ENCODE assay signal across 8 mouse cellular contexts in genomic region chr17:23550856-23551255, GRCm38 (mm10). TPM values are rescaled to one million over a fixed set of nuclear protein-coding genes. Genes with fewer than 3 reads are reported as not detected.
A peak's percentile ranks its signal among the peaks of the same experiment; 100 is the strongest.
DNase-seq lines count a peak whose midpoint lies in the region; ATAC-seq and TF ChIP-seq lines count a peak whose summit lies in the region.

No protein-coding gene starts in this region.

- no peaks in the 10 kb centered on the region for H3K9me3 ChIP-seq in lung, postnatal 0 days (ENCODE audit: low read length)
- no peaks in the 10 kb centered on the region for H3K9me3 ChIP-seq in forebrain, embryonic 12.5 days

- no peaks in the 10 kb centered on the region; the same call in 1 of the 2 replicates for H3K4me1 ChIP-seq in lung, postnatal 0 days (ENCODE audit: insufficient read depth, low read depth, low read length)
- H3K4me1 ChIP-seq in forebrain, embryonic 12.5 days, result peaks cover 18% of the 10 kb centered on the region
- peaks cover 38% of the 10 kb centered on the region for H3K4me1 ChIP-seq in liver, adult 2 months (ENCODE audit: control insufficient read depth, insufficient read depth, low read length)
- H3K4me1 ChIP-seq in small intestine, adult 2 months (ENCODE audit: control insufficient read depth, insufficient read depth, insufficient read length, low read length), result peaks cover 10% of the 10 kb centered on the region

- peak overlapping the region; percentile 68 for H3K4me2 ChIP-seq in lung, postnatal 0 days (replicated peaks; ENCODE audit: low read depth, low read length)
- H3K4me2 ChIP-seq in forebrain, embryonic 12.5 days, result peak overlapping the region; percentile 73

- DNase-seq in adrenal gland, postnatal 36 days, result peak; percentile 21 to 40
- DNase-seq in adrenal gland, adult 18-20 months (ENCODE audit: low spot score in 2 of 2), result no peak
- peak; percentile 55 for DNase-seq in lung, postnatal 0 days (ENCODE audit: low spot score)
- no peak for DNase-seq in lung, postnatal 25 days (ENCODE audit: low spot score)
- DNase-seq in liver, adult 2 months (ENCODE audit: extremely low read depth, low read depth, low spot score), result no peak
- DNase-seq in layer of hippocampus, adult 11-12 months (ENCODE audit: low spot score), result no peak

- H3K27ac ChIP-seq in lung, postnatal 0 days (ENCODE audit: low read length), result peak overlapping the region; percentile 80
- H3K27ac ChIP-seq in forebrain, embryonic 12.5 days, result peak overlapping the region; percentile 65
- H3K27ac ChIP-seq in liver, adult 2 months (replicated peaks; ENCODE audit: insufficient read depth, low read depth, low read length), result peak overlapping the region; percentile 94
- peak overlapping the region; percentile 32 for H3K27ac ChIP-seq in small intestine, adult 2 months (ENCODE audit: insufficient read depth, low read depth, low read length)

- H3K36me3 ChIP-seq in lung, postnatal 0 days (ENCODE audit: insufficient read depth, low read length), result no peaks in the 10 kb centered on the region
- peaks cover 13% of the 10 kb centered on the region for H3K36me3 ChIP-seq in forebrain, embryonic 12.5 days (replicated peaks)
- H3K36me3 ChIP-seq in liver, adult 2 months (ENCODE audit: control insufficient read depth, insufficient read depth, low read length), result no peaks in the 10 kb centered on the region
- H3K36me3 ChIP-seq in small intestine, adult 2 months (ENCODE audit: control insufficient read depth, insufficient read depth, low read length), result no peaks in the 10 kb centered on the region

- H3K79me2 ChIP-seq in liver, adult 2 months (ENCODE audit: control insufficient read depth, insufficient read depth, low read length), result no peaks in the 10 kb centered on the region

- TF ChIP-seq EP300 in lung, postnatal 0 days (IDR thresholded peaks at IDR 0.05), result no peak

- no peak for TF ChIP-seq POLR2A in liver, adult 2 months (IDR thresholded peaks at IDR 0.05; ENCODE audit: extremely low read depth, insufficient read depth, low read length)
- TF ChIP-seq POLR2A in small intestine, adult 2 months (IDR thresholded peaks at IDR 0.05; ENCODE audit: low read depth, low read length), result no peak

- peak overlapping the region; percentile 51 for H3K9ac ChIP-seq in lung, postnatal 0 days (replicated peaks; ENCODE audit: low read depth)
- peak overlapping the region; percentile 59 for H3K9ac ChIP-seq in forebrain, embryonic 12.5 days
- H3K9ac ChIP-seq in liver, adult 2 months (ENCODE audit: low read depth, low read length), result peak overlapping the region; percentile 85

- no peak for ATAC-seq in lung, postnatal 0 days
- peak; percentile 6; the same call in 1 of the 2 replicates for ATAC-seq in forebrain, embryonic 12.5 days (ENCODE audit: low FRiP score)

- WGBS in lung, postnatal 0 days, result under 1% methylated on average over 15 of the region's 15 CpGs
- WGBS in forebrain, embryonic 12.5 days, result under 1% methylated on average over 15 of the region's 15 CpGs
- WGBS in liver, adult 2 months, result 2% methylated on average over 15 of the region's 15 CpGs
- under 1% methylated on average over 15 of the region's 15 CpGs for WGBS in small intestine, adult 2 months

- H3K27me3 ChIP-seq in lung, postnatal 0 days (replicated peaks; ENCODE audit: insufficient read depth, low read length), result no peaks in the 10 kb centered on the region
- 0 out of 2 replicates have a peak, but pooled peaks cover under 1% of the 10 kb centered on the region for H3K27me3 ChIP-seq in forebrain, embryonic 12.5 days
- H3K27me3 ChIP-seq in liver, adult 2 months (ENCODE audit: control insufficient read depth, insufficient read depth, low read length), result no peaks in the 10 kb centered on the region
- no peaks in the 10 kb centered on the region for H3K27me3 ChIP-seq in small intestine, adult 2 months (ENCODE audit: control insufficient read depth, insufficient read depth, low read length)

- no peak for TF ChIP-seq CTCF in lung, postnatal 0 days (IDR thresholded peaks at IDR 0.05)
- no peak for TF ChIP-seq CTCF in liver, adult 2 months (IDR thresholded peaks at IDR 0.05; ENCODE audit: low read depth, low read length)
- no peak for TF ChIP-seq CTCF in small intestine, adult 2 months (IDR thresholded peaks at IDR 0.05; ENCODE audit: extremely low read depth, insufficient read length, insufficient replicate concordance, low read depth, low read length)

- H3K4me3 ChIP-seq in lung, postnatal 0 days (ENCODE audit: low read depth, low read length), result peak overlapping the region; percentile 61
- H3K4me3 ChIP-seq in forebrain, embryonic 12.5 days (replicated peaks), result peak overlapping the region; percentile 58
- peak overlapping the region; percentile 65 for H3K4me3 ChIP-seq in liver, adult 2 months (ENCODE audit: insufficient read depth, low read depth, low read length)
- H3K4me3 ChIP-seq in small intestine, adult 2 months (ENCODE audit: low read depth, low read length), result peak overlapping the region; percentile 69

RNA-seq across cellular contexts. Expression of gene Zfp213, which starts 13.2 kb away (rescaled TPM):
- total RNA-seq in adrenal gland, postnatal 36 days (2021), result 10 to 100 TPM; 10.3 to 12.1 TPM
- 10 to 100 TPM; 11.0 to 12.3 TPM for total RNA-seq in adrenal gland, adult 18-20 months (2021)
- 10.5 and 11.5 TPM in 2 replicates for polyA plus RNA-seq in lung, postnatal 0 days (2015; fragmentation: Nextera tagmentation; extraction: Ambion mirVana)
- 22.7 and 23.7 TPM in 2 replicates for polyA plus RNA-seq in forebrain, embryonic 12.5 days (2016; fragmentation: Nextera tagmentation; extraction: Ambion mirVana)
- total RNA-seq in liver, adult 2 months (2014; rRNA removed), result 4.5 and 4.8 TPM in 2 replicates
- 7.6 and 10.7 TPM in 2 replicates for polyA plus RNA-seq in liver, adult 2 months (2012; rRNA removed)
- 6.4 and 7.8 TPM in 2 replicates for polyA plus RNA-seq in small intestine, adult 2 months (2012; rRNA removed)

RNA-seq across cellular contexts. Expression of gene Zfp13, which starts 48.4 kb away (rescaled TPM):
- 10 to 100 TPM in 1 of 2 experiments, 1 to 10 TPM in 1; 7.0 to 11.4 TPM for total RNA-seq in adrenal gland, postnatal 36 days (2021)
- 1 to 10 TPM; 6.2 to 6.3 TPM for total RNA-seq in adrenal gland, adult 18-20 months (2021)
- 5.0 and 5.5 TPM in 2 replicates for polyA plus RNA-seq in lung, postnatal 0 days (2015; fragmentation: Nextera tagmentation; extraction: Ambion mirVana)
- polyA plus RNA-seq in forebrain, embryonic 12.5 days (2016; fragmentation: Nextera tagmentation; extraction: Ambion mirVana), result 22.1 and 22.6 TPM in 2 replicates
- total RNA-seq in liver, adult 2 months (2014; rRNA removed), result 1.3 and 2.0 TPM in 2 replicates
- polyA plus RNA-seq in liver, adult 2 months (2012; rRNA removed), result 2.2 and 3.2 TPM in 2 replicates
- 5.4 and 6.8 TPM in 2 replicates for polyA plus RNA-seq in small intestine, adult 2 months (2012; rRNA removed)

RNA-seq across cellular contexts. Expression of gene Zscan10, which starts 49.8 kb away (rescaled TPM):
- total RNA-seq in adrenal gland, postnatal 36 days (2021), result not detected
- total RNA-seq in adrenal gland, adult 18-20 months (2021), result not detected
- not detected in 2 replicates for polyA plus RNA-seq in lung, postnatal 0 days (2015; fragmentation: Nextera tagmentation; extraction: Ambion mirVana)
- polyA plus RNA-seq in forebrain, embryonic 12.5 days (2016; fragmentation: Nextera tagmentation; extraction: Ambion mirVana), result 0.17 TPM in 1 of 2 replicates, not detected in the other
- total RNA-seq in liver, adult 2 months (2014; rRNA removed), result not detected in 2 replicates
- not detected in 2 replicates for polyA plus RNA-seq in liver, adult 2 months (2012; rRNA removed)
- polyA plus RNA-seq in small intestine, adult 2 months (2012; rRNA removed), result not detected in 2 replicates

Comparison
In these comparisons a context has a peak if more than half of its experiments do, and no peak if none do; other contexts are left out.
1. DNase-seq: peak in adrenal gland, postnatal 36 days (2 of 2) and lung, postnatal 0 days (single experiment); none in adrenal gland, adult 18-20 months (0 of 2), lung, postnatal 25 days (single experiment), liver, adult 2 months (single experiment) and layer of hippocampus, adult 11-12 months (single experiment).
2. H3K27ac ChIP-seq: peak in every context shown above with its lines; median percentile 94 in liver, adult 2 months; 80 in lung, postnatal 0 days; 65 in forebrain, embryonic 12.5 days; 32 in small intestine, adult 2 months.
3. Peak in every context shown above with its lines, with median percentiles within 50 percentile points of each other: H3K4me3 ChIP-seq and H3K9ac ChIP-seq.